Mouse (Mus musculus): ENCODE results near the gene Prss32. TPM values are rescaled to one million over a fixed set of nuclear protein-coding genes. Genes with fewer than 3 reads are reported as not detected.
"Not testable (repeated sequence)": the region's sequence is repeated elsewhere in the genome, so short reads cannot be mapped to it uniquely, and the experiment has no call there.

The Prss32 gene
- polyA plus RNA-seq, 1 experiment from 2014 or later: 1.1 TPM

- H3K36me3 ChIP-seq (ENCODE audit: control insufficient read depth, insufficient read depth, low read length): no peaks in the 10 kb centered on the region
- H3K27me3 ChIP-seq (ENCODE audit: control insufficient read depth, insufficient read depth, low read length): no peaks in the 10 kb centered on the region
- no peak overlapping the region for H3K27ac ChIP-seq (ENCODE audit: low read length)
- H3K4me3 ChIP-seq (ENCODE audit: low read depth, low read length): no peak overlapping the region
- no peak overlapping the region for H3K9ac ChIP-seq (replicated peaks; ENCODE audit: low read depth, low read length)
- WGBS: 44% methylated on average over 8 of the region's 8 CpGs
- no peaks in the 10 kb centered on the region for H3K9me3 ChIP-seq (ENCODE audit: control insufficient read depth, low read depth, low read length)
- H3K4me1 ChIP-seq (ENCODE audit: control insufficient read depth, insufficient read depth, low read length): no peaks in the 10 kb centered on the region; the same call in 1 of the 2 replicates
- peak; percentile 51; the same call in 1 of the 2 replicates for ATAC-seq (ENCODE audit: insufficient number of reproducible peaks, insufficient read depth, low FRiP score, low read depth)
- H3K4me2 ChIP-seq (replicated peaks; ENCODE audit: low read depth, low read length): no peak overlapping the region
These were observed 30.5 kb downstream of the Prss32 start for GRCm38 (mm10) chr17:23873884-23874856.

GRCm38 (mm10) chr17:23876741-23877140 is 33.1 kb downstream of the Prss32 start:
- Histone ChIP-seq H3K36me3 (ENCODE audit: control insufficient read depth, insufficient read depth, low read length) (no peaks in the 10 kb centered on the region), H3K4me3 (ENCODE audit: low read depth, low read length) (no peak overlapping the region), H3K4me1 (ENCODE audit: control insufficient read depth, insufficient read depth, low read length) (no peaks in the 10 kb centered on the region; the same call in 1 of the 2 replicates), H3K9me3 (ENCODE audit: control insufficient read depth, low read depth, low read length) (no peaks in the 10 kb centered on the region), H3K27ac (ENCODE audit: low read length) (no peak overlapping the region), H3K4me2 (replicated peaks; ENCODE audit: low read depth, low read length) (no peak overlapping the region), H3K27me3 (ENCODE audit: control insufficient read depth, insufficient read depth, low read length) (no peaks in the 10 kb centered on the region), H3K9ac (replicated peaks; ENCODE audit: low read depth, low read length) (no peak overlapping the region)
- 0 out of 2 replicates have a peak, but pooled peaks have one; percentile 26 for ATAC-seq (ENCODE audit: insufficient number of reproducible peaks, insufficient read depth, low FRiP score, low read depth)
- 46% methylated on average over 3 of the region's 3 CpGs for WGBS

DNA sequence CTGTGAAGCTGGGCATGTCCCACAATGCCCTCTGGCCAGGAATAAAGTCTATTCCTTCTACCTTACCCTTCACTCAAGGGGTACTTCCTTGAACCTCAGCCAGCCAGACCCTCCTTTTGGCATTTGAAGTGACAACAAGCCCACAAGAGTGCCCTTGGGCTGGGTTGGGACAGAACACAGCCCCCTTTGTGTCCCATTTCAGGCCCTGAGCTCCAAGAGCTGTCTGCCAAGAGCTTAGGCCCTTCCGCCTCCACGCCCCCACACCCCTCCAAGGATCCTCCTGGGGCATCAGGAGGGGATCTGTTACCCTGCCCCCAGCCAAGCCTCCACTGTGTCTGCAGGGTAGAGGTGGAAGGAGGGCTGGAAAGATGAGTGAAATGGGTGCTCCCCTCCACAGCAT is 33.5 kb downstream of the Prss32 start:
- Histone ChIP-seq H3K9ac (replicated peaks; ENCODE audit: low read depth, low read length) (no peak overlapping the region), H3K9me3 (ENCODE audit: control insufficient read depth, low read depth, low read length) (no peaks in the 10 kb centered on the region), H3K4me3 (ENCODE audit: low read depth, low read length) (no peak overlapping the region), H3K4me1 (ENCODE audit: control insufficient read depth, insufficient read depth, low read length) (no peaks in the 10 kb centered on the region; the same call in 1 of the 2 replicates), H3K27ac (ENCODE audit: low read length) (no peak overlapping the region), H3K36me3 (ENCODE audit: control insufficient read depth, insufficient read depth, low read length) (no peaks in the 10 kb centered on the region), H3K27me3 (ENCODE audit: control insufficient read depth, insufficient read depth, low read length) (no peaks in the 10 kb centered on the region), H3K4me2 (replicated peaks; ENCODE audit: low read depth, low read length) (no peak overlapping the region)
- 88% methylated on average over 2 of the region's 2 CpGs for WGBS
- peak; percentile 19; the same call in 1 of the 2 replicates for ATAC-seq (ENCODE audit: insufficient number of reproducible peaks, insufficient read depth, low FRiP score, low read depth)

GRCm38 (mm10) chr17:23880576-23880975 is 36.9 kb downstream of the Prss32 start, which contains the start of the genes Dcpp1 and Dcpp2:
TSS of gene Dcpp1 (plus strand) at chr17:23880876.
TSS of gene Dcpp2 (plus strand) at chr17:23880880.
- WGBS: 64% methylated on average over 4 of the region's 4 CpGs
- not testable (repeated sequence) for H3K4me3 ChIP-seq (ENCODE audit: low read depth, low read length); H3K4me1 ChIP-seq (ENCODE audit: control insufficient read depth, insufficient read depth, low read length); H3K9ac ChIP-seq (replicated peaks; ENCODE audit: low read depth, low read length); H3K36me3 ChIP-seq (ENCODE audit: control insufficient read depth, insufficient read depth, low read length); H3K9me3 ChIP-seq (ENCODE audit: control insufficient read depth, low read depth, low read length); ATAC-seq (ENCODE audit: insufficient number of reproducible peaks, insufficient read depth, low FRiP score, low read depth); H3K27ac ChIP-seq (ENCODE audit: low read length); H3K27me3 ChIP-seq (ENCODE audit: control insufficient read depth, insufficient read depth, low read length); H3K4me2 ChIP-seq (replicated peaks; ENCODE audit: low read depth, low read length)

Small RNA genes lying within 50 kb of the gene (microRNA-seq; reads per million reads assigned to microRNA genes)
- gene Mir5125: 0.78 reads per million

Other genes starting within 250 kb of the Prss32 start
- gene Zfp13, start 244.4 kb upstream of the Prss32 start, polyA plus RNA-seq (2014; fragmentation: Nextera tagmentation; extraction: Ambion mirVana): 13.6 and 15.7 TPM in 2 replicates
- gene Zscan10, start 243.0 kb upstream of the Prss32 start, polyA plus RNA-seq (2014; fragmentation: Nextera tagmentation; extraction: Ambion mirVana): 0.10 TPM in 1 of 2 replicates, not detected in the other
- 0.74 and 0.77 TPM in 2 replicates for gene Mmp25, start 198.6 kb upstream of the Prss32 start, polyA plus RNA-seq (2014; fragmentation: Nextera tagmentation; extraction: Ambion mirVana)
- 2.4 and 3.1 TPM in 2 replicates for gene Bicdl2, start 183.3 kb upstream of the Prss32 start, polyA plus RNA-seq (2014; fragmentation: Nextera tagmentation; extraction: Ambion mirVana)
- gene Hcfc1r1, start 170.3 kb upstream of the Prss32 start, polyA plus RNA-seq (2014; fragmentation: Nextera tagmentation; extraction: Ambion mirVana): 110 TPM in 2 replicates
- 36.5 and 40.0 TPM in 2 replicates for gene Thoc6, start 170.0 kb upstream of the Prss32 start, polyA plus RNA-seq (2014; fragmentation: Nextera tagmentation; extraction: Ambion mirVana)
- gene Tnfrsf12a, start 166.4 kb upstream of the Prss32 start, polyA plus RNA-seq (2014; fragmentation: Nextera tagmentation; extraction: Ambion mirVana): 18.0 and 20.7 TPM in 2 replicates
- gene Cldn6, start 164.6 kb upstream of the Prss32 start, polyA plus RNA-seq (2014; fragmentation: Nextera tagmentation; extraction: Ambion mirVana): 149 and 158 TPM in 2 replicates
- 2.9 and 3.0 TPM in 2 replicates for gene Cldn9, start 159.8 kb upstream of the Prss32 start, polyA plus RNA-seq (2014; fragmentation: Nextera tagmentation; extraction: Ambion mirVana)
- 0.20 TPM in 1 of 2 replicates, not detected in the other for gene 1520401A03Rik, start 121.1 kb upstream of the Prss32 start, polyA plus RNA-seq (2014; fragmentation: Nextera tagmentation; extraction: Ambion mirVana)
- 54.8 and 55.9 TPM in 2 replicates for gene Pkmyt1, start 117.5 kb upstream of the Prss32 start, polyA plus RNA-seq (2014; fragmentation: Nextera tagmentation; extraction: Ambion mirVana)
- gene Paqr4, start 103.0 kb upstream of the Prss32 start, polyA plus RNA-seq (2014; fragmentation: Nextera tagmentation; extraction: Ambion mirVana): 24.7 and 25.2 TPM in 2 replicates
- gene Kremen2, start 98.0 kb upstream of the Prss32 start, polyA plus RNA-seq (2014; fragmentation: Nextera tagmentation; extraction: Ambion mirVana): 0.45 and 0.69 TPM in 2 replicates
- 54.3 and 57.3 TPM in 2 replicates for gene Flywch1, start 72.3 kb upstream of the Prss32 start, polyA plus RNA-seq (2014; fragmentation: Nextera tagmentation; extraction: Ambion mirVana)
- gene Flywch2, start 57.8 kb upstream of the Prss32 start, polyA plus RNA-seq (2014; fragmentation: Nextera tagmentation; extraction: Ambion mirVana): 29.0 and 31.0 TPM in 2 replicates
- gene Srrm2, start 53.3 kb upstream of the Prss32 start, polyA plus RNA-seq (2014; fragmentation: Nextera tagmentation; extraction: Ambion mirVana): 513 and 521 TPM in 2 replicates
- 1,042 and 1,209 TPM in 2 replicates for gene Elob, start 14.7 kb upstream of the Prss32 start, polyA plus RNA-seq (2014; fragmentation: Nextera tagmentation; extraction: Ambion mirVana)
- gene Prss33, start 7.8 kb upstream of the Prss32 start, polyA plus RNA-seq (2014; fragmentation: Nextera tagmentation; extraction: Ambion mirVana): not detected in 2 replicates
- 1.1 and 2.3 TPM in 2 replicates for gene Prss41, start 317 bp downstream of the Prss32 start, polyA plus RNA-seq (2014; fragmentation: Nextera tagmentation; extraction: Ambion mirVana)
- gene Prss21, start 24.2 kb downstream of the Prss32 start, polyA plus RNA-seq (2014; fragmentation: Nextera tagmentation; extraction: Ambion mirVana): not detected in 2 replicates
- gene Dcpp1, start 37.0 kb downstream of the Prss32 start, polyA plus RNA-seq (2014; fragmentation: Nextera tagmentation; extraction: Ambion mirVana): not detected in 2 replicates
- not detected in 2 replicates for gene Dcpp2, start 37.0 kb downstream of the Prss32 start, polyA plus RNA-seq (2014; fragmentation: Nextera tagmentation; extraction: Ambion mirVana)
- gene Dcpp3, start 73.6 kb downstream of the Prss32 start, polyA plus RNA-seq (2014; fragmentation: Nextera tagmentation; extraction: Ambion mirVana): not detected in 2 replicates
- not detected in 2 replicates for gene Sbp, start 97.8 kb downstream of the Prss32 start, polyA plus RNA-seq (2014; fragmentation: Nextera tagmentation; extraction: Ambion mirVana)
- not detected in 2 replicates for gene Sbpl, start 111.4 kb downstream of the Prss32 start, polyA plus RNA-seq (2014; fragmentation: Nextera tagmentation; extraction: Ambion mirVana)
- gene Prss30, start 136.7 kb downstream of the Prss32 start, polyA plus RNA-seq (2014; fragmentation: Nextera tagmentation; extraction: Ambion mirVana): not detected in 2 replicates
- gene Prss22, start 154.2 kb downstream of the Prss32 start, polyA plus RNA-seq (2014; fragmentation: Nextera tagmentation; extraction: Ambion mirVana): 1.9 and 3.1 TPM in 2 replicates
- gene Prss27, start 194.3 kb downstream of the Prss32 start, polyA plus RNA-seq (2014; fragmentation: Nextera tagmentation; extraction: Ambion mirVana): 0.20 and 0.46 TPM in 2 replicates
- 58.1 and 61.0 TPM in 2 replicates for gene Kctd5, start 229.6 kb downstream of the Prss32 start, polyA plus RNA-seq (2014; fragmentation: Nextera tagmentation; extraction: Ambion mirVana)